Mouse (Mus musculus) gastrocnemius, adult 2 months (tissue): ENCODE data around the gene Pus3. TPM values are rescaled to one million over a fixed set of nuclear protein-coding genes. Genes with fewer than 3 reads are reported as not detected.
A peak's percentile ranks its signal among the peaks of the same experiment; 100 is the strongest.

ENCODE experiments used
- DNase-seq: peaks from one replicate; pipeline ENCODE4 v3.0.0; 2022
- H3K27ac ChIP-seq: fragments of 200-600 bp; 2 replicates; pipeline ENCODE4 v1.8.1; 2022; ENCODE audit warnings: mild to moderate bottlenecking
- H3K4me3 ChIP-seq: fragments of 200-600 bp; 2 replicates; pipeline ENCODE4 v1.8.1; 2022; ENCODE audit warnings: mild to moderate bottlenecking, moderate library complexity
- CTCF ChIP-seq: fragments of 200-600 bp; IDR thresholded peaks from 2 replicates; pipeline ENCODE4 v1.8.1; 2022; ENCODE audit warnings: antibody characterized with exemption, mild to moderate bottlenecking, moderate library complexity
- intact Hi-C: fragments of 180-260 bp; cut with DNase I; formaldehyde crosslinking; loops from one replicate; pipeline ENCODE4 v1.15.1; 2025
- total RNA-seq, 2 experiments: library from RNA; stranded (reverse); gene quantifications; 2 replicates each; pipeline ENCODE4 v1.2.3; 2021

Gene Pus3
- total RNA-seq, 2 experiments from 2014 or later = 9.0 to 9.1 TPM

DNA sequence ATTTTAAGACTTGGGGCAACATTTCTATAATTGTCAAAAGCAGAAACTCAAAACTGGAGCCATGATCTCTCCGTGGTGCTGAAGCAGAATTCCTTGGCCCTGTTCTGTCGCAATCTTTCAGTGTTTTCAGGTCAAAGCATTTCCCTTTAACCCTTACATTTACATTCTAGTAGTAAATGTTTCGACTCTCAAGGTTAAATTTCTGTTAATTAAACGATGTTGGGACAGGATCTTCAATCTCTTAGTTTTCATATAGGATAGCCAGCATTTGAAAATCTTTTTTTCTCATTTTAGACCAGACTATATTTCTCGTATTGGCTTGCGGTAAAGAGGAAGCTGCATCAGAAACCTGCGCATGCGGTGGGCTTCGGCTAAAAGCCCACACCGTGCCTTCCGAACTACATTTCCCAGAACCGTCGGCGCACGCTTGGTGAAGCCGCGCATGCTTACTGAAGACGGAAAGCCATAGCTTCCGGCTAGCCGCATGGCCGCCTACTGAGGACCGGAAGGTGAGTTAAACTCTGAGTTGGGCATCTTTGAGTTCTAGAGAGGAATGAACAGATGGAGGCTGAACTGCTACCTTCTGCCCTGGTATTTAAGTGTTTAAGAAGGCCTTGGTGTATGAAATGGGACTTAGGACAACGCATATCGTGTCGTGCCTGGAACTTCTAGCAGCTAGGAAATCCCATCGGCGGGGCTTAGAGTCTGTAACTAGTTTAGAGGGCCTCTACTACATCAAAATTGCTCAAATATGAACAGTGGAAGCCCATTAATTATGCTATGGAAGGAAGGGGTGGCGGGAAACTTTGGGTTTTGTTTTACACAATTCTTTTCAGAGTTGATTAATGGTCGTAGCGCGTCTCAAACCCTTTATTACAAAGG is 855 bp downstream of the Pus3 start:
- intact Hi-C loops = loop anchor here (10.0 kb wide), 1 partner anchor 604 kb away; no protein-coding TSS in a partner anchor
- Histone ChIP-seq H3K4me3 (peak overlapping the region; percentile 89), H3K27ac (peak overlapping the region; percentile 82)
- DNase-seq = peak; percentile 80
- TF ChIP-seq CTCF = no peak

DNA sequence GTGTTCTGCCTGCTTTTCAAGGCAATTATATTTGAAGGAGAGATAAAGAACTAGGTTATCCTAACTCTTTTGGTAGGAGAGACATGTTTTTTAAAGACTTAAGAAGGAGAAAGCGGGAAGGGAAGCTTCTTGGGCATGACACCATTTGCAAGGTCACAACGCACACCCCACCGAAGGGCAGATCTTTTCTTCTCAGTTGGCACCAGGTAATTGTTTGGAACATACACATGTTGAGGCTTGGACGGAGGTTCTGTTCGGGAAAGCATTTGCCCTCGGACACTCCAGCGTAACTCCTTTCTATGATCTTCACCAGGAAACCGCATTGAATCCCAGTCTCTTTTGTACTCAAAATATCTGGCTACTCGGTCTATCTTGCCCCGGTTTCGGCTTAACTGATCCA is 2.7 kb downstream of the Pus3 start:
- Histone ChIP-seq H3K4me3 (no peak overlapping the region), H3K27ac (no peak overlapping the region)
- intact Hi-C loops = no loop called here
- no peak for TF ChIP-seq CTCF
- DNase-seq = no peak

DNA sequence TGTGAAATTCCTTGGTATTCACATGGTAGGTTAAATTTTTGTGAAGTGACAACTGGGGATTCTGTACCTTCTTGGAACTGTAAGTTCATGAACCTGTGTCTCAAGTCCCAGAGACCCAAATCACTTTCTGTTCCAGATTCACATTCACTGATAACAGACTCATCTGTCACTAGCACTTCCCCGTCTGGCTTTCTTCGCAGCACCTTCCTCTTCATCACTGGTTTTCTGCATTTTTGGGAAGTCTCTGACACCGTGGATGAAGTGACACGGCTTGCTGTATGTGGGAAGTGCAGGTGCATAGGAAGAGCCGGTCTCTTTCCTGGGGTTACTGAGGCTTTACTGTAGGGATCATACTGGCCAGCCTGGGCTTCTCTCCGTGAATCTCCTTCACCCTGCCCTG is 3.2 kb downstream of the Pus3 start:
- no peak for TF ChIP-seq CTCF
- no peak for DNase-seq
- H3K4me3 ChIP-seq = no peak overlapping the region
- intact Hi-C loops = no loop called here
- no peak overlapping the region for H3K27ac ChIP-seq

DNA sequence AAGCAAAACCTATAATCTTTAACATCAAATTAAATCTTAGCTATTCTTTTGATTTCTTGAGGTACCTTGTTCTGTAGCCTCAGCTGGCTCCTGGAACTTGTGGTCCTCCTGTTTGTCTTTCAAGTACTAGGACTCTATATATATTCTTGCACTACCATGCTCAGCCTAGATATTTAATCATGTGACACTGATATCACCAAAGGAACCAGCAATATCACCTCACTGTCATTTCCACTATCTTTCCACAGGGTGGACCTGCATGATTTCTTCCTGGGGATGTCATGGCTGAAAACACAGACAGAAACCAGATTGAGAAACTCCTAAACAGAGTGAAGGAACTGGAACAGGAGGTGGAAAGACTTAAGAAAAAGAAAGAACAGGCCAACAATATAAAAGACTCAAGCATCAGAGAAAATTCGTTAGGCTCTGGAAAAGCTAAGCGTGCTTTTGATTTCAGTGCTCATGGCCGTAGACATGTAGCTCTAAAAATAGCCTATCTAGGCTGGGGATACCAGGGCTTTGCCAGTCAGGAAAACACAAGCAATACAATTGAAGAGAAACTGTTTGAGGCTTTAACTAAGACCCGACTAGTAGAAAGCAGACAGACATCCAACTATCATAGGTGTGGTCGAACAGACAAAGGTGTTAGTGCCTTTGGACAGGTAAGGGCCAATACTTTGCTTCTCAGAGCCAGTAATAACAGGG is 6.3 kb downstream of the Pus3 start:
- Histone ChIP-seq H3K4me3 (no peak overlapping the region), H3K27ac (no peak overlapping the region)
- no peak for DNase-seq
- intact Hi-C loops = no loop called here
- no peak for TF ChIP-seq CTCF

DNA sequence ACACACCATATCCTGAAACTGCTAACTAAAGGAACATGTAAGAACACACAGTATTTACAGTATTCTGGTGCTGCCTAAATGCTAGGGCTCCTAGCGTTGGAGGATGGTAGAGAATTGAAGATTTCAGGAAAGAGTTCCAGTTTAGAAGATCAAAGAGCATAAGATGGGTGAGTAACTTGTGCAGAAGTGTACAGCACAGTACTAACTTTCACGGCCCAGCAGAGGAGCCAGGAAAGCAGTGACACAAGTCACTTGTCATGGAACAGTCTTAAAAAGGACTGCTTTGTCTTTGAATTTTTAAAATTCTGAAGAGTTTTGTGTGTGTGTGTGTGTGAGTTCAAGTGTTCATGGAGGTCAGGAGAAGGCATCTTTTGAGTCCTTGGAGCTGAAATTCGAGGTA is 9.6 kb downstream of the Pus3 start:
- no peak overlapping the region for H3K4me3 ChIP-seq
- intact Hi-C loops = no loop called here
- DNase-seq = no peak
- H3K27ac ChIP-seq = no peak overlapping the region
- TF ChIP-seq CTCF = no peak

DNA sequence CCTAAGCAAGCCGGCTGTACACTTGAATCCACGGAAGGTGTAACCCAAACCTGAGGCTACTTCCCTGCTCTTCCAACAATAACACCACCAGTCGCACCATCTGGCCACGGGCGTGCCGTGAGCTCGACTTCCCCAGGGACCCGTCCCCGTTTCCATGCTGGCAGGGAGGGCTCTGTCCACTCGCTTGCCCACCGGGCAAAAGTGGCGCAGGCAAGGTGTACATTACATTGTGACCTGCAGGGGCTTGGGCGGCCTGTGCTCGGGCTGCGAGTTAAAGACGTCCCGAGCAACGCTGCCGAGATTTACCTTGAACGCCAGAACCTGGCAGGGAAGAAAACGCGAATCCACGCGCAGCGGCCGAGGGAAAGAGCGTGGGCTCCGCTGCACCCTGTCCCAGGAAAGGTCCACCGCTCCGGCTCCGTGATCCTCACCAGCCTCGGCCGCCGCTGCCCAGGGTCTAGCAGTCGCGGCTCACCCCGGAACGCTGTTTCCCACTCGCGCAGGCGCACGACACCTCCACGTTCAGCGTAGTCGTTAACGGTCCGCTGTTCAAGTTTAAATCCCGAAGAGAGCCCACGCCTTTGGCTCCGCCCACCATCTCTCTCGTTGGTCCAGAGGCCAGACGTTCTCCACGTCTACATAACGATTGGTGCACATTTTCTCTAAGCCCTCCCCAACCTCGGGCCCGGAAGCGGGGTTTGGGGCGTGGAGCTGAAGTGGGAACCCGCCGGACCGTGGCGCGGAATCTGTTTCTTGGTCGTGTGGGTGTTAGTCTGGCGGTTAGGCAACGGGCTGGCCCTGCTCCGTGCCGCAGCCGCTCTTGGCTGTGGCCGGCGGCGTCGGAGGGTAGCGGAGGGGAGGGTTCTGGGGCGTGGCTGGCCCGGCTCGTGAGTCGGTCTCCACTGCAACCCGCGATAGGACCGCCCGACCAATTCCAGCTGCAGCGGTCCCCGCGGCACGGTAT is 11.5 kb downstream of the Pus3 start, which contains the start of the genes Pate2 and Hyls1:
Gene Pate2 (plus strand): TSS at position 714 of the 964 bp plus-strand sequence.
Gene Hyls1 (minus strand): TSS at position 828 of the 964 bp plus-strand sequence.
- Histone ChIP-seq H3K4me3 (peak within 1 kb of the TSS; percentile 98), H3K27ac (peak within 1 kb of the TSS; percentile 92)
- intact Hi-C loops = no loop called here
- DNase-seq = peak; percentile 95
- peak; percentile 27; the same call in 1 of the 2 replicates for TF ChIP-seq CTCF

DNA sequence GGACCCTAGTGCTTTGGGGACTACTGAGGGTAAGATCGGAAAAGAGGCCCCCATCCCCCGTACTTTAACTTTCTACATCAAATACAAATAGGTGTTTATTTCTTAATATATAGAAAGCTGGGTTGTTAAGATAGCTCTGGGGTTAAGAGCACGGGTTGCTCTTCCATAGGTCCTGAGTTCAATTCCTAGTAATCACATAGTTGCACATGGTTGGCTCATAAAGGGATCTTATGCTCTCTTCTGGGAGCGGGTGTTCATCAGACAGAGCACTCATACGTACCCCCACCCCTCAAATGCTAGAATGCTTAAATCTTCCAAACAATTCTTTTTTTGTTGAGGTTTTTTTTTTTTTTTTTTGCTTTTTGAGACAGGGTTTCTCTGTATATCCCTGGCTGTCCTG is 12.3 kb downstream of the Pus3 start:
- Histone ChIP-seq H3K27ac (peak overlapping the region; percentile 92), H3K4me3 (peak overlapping the region; percentile 98)
- DNase-seq = no peak
- no peak for TF ChIP-seq CTCF
- intact Hi-C loops = no loop called here

DNA sequence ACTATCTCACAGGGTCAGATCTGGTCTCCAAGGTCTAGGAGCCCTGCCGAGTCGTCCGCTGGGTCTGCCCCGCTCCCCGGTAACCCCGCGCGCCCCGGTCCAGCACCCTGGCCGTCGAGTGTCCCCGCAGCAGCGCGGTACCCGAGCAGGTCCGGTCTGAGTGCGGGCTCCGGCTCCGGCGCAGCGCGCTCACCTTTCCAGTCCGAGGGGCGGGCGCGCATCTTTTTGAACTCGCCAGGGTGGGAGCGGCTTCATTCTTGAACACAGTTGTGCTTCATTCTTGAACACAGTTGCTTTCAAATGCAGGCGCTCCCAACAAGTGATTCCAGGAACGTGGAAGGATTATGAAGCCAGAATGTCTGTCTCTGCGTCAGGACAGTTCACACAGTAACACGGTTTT is 16.0 kb downstream of the Pus3 start:
- intact Hi-C loops = no loop called here
- Histone ChIP-seq H3K27ac (no peak overlapping the region), H3K4me3 (no peak overlapping the region)
- DNase-seq = no peak
- TF ChIP-seq CTCF = no peak

DNA sequence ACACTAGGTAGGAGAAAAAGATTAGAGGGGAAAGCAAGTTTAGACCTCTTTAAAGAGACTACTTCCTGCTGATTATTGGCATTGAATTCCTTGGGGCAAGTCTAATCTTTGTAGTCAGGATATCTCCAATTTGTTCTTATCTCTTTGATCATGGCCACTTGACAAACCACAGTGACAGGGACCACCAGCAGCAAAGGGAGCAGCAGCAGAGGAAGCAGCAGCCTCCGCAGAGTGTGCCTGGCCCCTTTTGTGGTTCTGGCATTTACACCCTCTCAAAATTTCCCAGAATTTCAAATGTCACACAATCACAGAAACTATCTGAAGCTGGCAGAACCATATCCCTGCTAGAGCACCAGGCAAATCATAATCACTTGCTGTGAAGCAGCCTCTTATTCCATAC is 29.3 kb downstream of the Pus3 start:
- no peak for TF ChIP-seq CTCF
- intact Hi-C loops = no loop called here
- no peak overlapping the region for H3K27ac ChIP-seq
- H3K4me3 ChIP-seq = no peak overlapping the region
- DNase-seq = no peak

DNA sequence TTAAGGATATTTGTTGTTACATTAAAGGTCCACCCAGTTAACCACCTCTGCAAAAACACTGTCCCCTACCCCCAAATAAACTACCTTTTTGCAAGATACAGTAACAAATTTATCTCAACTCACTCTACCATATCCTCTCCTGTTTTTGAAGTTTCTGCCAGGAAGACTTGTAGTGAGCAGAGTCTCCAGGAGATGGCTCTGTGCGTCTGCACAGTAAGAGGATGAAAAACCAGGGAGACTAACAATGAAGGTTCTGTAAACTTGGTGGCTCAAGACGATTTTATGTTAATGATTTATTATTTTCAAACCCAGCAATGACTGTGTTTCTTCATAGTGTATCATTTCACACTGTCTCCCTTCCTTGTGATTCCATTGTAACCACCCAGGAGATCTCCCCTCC is 34.5 kb downstream of the Pus3 start:
- intact Hi-C loops = no loop called here
- DNase-seq = no peak
- TF ChIP-seq CTCF = peak; percentile 47
- Histone ChIP-seq H3K27ac (no peak overlapping the region), H3K4me3 (no peak overlapping the region)

DNA sequence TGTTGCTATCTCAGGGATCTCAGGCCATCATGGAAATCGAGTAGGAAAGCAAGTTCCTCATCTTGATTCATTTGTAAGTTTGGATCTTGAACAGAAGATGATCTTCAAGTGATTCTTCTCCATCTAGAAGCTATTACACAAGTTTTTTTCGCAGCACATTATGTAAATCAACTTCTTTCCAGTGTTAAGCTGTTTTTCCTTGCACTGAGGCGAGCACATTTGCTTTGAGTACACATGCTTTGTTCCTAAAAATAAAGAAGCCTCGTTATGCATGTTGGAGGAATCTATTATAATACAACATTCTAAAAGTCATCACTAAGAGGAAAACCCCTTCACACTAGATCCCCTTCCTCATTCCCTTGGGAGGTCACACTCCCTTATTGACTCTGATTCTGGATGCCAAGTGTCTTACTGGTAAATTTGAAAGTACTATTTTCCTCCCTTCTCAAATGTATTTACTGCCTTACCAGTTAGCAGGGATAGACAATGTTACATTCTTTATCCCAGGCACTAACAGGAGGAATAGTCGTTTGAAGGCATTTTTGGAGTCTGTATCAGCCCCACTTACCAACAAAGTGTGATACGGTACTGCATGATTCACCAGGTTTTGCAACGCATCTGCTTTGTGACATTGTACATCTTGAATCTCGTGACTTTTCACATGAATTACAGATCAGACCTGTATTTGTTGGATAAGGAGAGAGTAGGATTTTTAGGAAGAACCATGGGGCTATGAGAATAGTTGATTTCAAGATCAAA is 49.4 kb downstream of the Pus3 start:
- intact Hi-C loops = no loop called here
- H3K27ac ChIP-seq = no peak overlapping the region
- DNase-seq = no peak
- TF ChIP-seq CTCF = no peak
- H3K4me3 ChIP-seq = no peak overlapping the region

DNA sequence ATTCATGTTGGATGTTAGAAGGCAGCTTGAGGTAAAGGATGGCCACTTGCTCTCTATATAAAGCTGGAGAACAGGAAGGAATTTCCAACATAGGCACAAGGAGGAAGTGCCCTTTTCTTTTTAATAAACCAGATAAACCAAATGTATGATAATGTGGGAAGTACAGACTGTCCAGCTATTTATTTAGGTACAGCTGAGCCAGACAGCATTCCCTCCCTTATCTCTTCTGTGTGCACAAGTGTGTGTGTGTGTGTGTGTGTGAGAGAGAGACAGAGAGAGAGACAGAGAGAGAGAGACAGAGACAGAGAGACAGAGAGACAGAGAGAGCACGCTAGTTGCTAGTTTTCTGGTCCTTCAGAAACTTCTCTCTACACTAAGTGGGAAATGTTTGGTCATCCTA is 53.4 kb downstream of the Pus3 start, which contains the start of gene Pate4:
Gene Pate4 (minus strand): TSS at position 101 of the 400 bp plus-strand sequence.
- Histone ChIP-seq H3K27ac (no peak within 1 kb of the TSS), H3K4me3 (no peak within 1 kb of the TSS)
- intact Hi-C loops = no loop called here
- DNase-seq = no peak
- no peak for TF ChIP-seq CTCF
